Mouse (Mus musculus): Measurements from ENCODE around the gene Txnrd1. TPM values are rescaled to one million over a fixed set of nuclear protein-coding genes. Genes with fewer than 3 reads are reported as not detected.

The Txnrd1 gene
- polyA plus RNA-seq, 1 experiment = 50.9 TPM

- no peaks in the 10 kb centered on the region for H3K27me3 ChIP-seq (ENCODE audit: control insufficient read depth, insufficient read depth, low read length)
- no peak for DNase-seq
- no peaks in the 10 kb centered on the region for H3K4me1 ChIP-seq (ENCODE audit: control insufficient read depth, insufficient read depth, low read length)
- no peak for TF ChIP-seq POLR2A (IDR thresholded peaks at IDR 0.05; ENCODE audit: borderline replicate concordance, insufficient read depth, low read length)
- no peak for TF ChIP-seq CTCF (IDR thresholded peaks at IDR 0.05; ENCODE audit: borderline replicate concordance, insufficient read depth, low read depth, low read length)
- WGBS = 80% methylated on average over 14 of the region's 14 CpGs
- no peak overlapping the region for H3K27ac ChIP-seq (ENCODE audit: insufficient read depth, low read length)
- H3K4me3 ChIP-seq (replicated peaks; ENCODE audit: insufficient read depth, low read depth, low read length) = no peak overlapping the region
These were observed 10.5 kb upstream of the Txnrd1 start for GRCm38 (mm10) chr10:82823108-82823778.

- Histone ChIP-seq H3K4me3 (replicated peaks; ENCODE audit: insufficient read depth, low read depth, low read length) (no peak overlapping the region), H3K27ac (ENCODE audit: insufficient read depth, low read length) (no peak overlapping the region), H3K27me3 (ENCODE audit: control insufficient read depth, insufficient read depth, low read length) (no peaks in the 10 kb centered on the region), H3K4me1 (ENCODE audit: control insufficient read depth, insufficient read depth, low read length) (no peaks in the 10 kb centered on the region)
- TF ChIP-seq POLR2A (IDR thresholded peaks at IDR 0.05; ENCODE audit: borderline replicate concordance, insufficient read depth, low read length) = no peak
- TF ChIP-seq CTCF (IDR thresholded peaks at IDR 0.05; ENCODE audit: borderline replicate concordance, insufficient read depth, low read depth, low read length) = no peak
- 82% methylated on average over 5 of the region's 5 CpGs for WGBS
- no peak for DNase-seq
These were observed 10.0 kb upstream of the Txnrd1 start for GRCm38 (mm10) chr10:82823779-82824177.

GRCm38 (mm10) chr10:82824541-82824940 lies 9.2 kb upstream of the Txnrd1 start:
- DNase-seq = no peak
- Histone ChIP-seq H3K27me3 (ENCODE audit: control insufficient read depth, insufficient read depth, low read length) (no peaks in the 10 kb centered on the region), H3K27ac (ENCODE audit: insufficient read depth, low read length) (no peak overlapping the region), H3K4me1 (ENCODE audit: control insufficient read depth, insufficient read depth, low read length) (no peaks in the 10 kb centered on the region), H3K4me3 (replicated peaks; ENCODE audit: insufficient read depth, low read depth, low read length) (no peak overlapping the region)
- TF ChIP-seq CTCF (IDR thresholded peaks at IDR 0.05; ENCODE audit: borderline replicate concordance, insufficient read depth, low read depth, low read length) = no peak
- no peak for TF ChIP-seq POLR2A (IDR thresholded peaks at IDR 0.05; ENCODE audit: borderline replicate concordance, insufficient read depth, low read length)
- 55% methylated on average over 10 of the region's 10 CpGs for WGBS

- H3K4me1 ChIP-seq (ENCODE audit: control insufficient read depth, insufficient read depth, low read length) = no peaks in the 10 kb centered on the region
- H3K27me3 ChIP-seq (ENCODE audit: control insufficient read depth, insufficient read depth, low read length) = no peaks in the 10 kb centered on the region
- DNase-seq = no peak
These were observed 7.2 kb upstream of the Txnrd1 start for GRCm38 (mm10) chr10:82826516-82826915.

GRCm38 (mm10) chr10:82835898-82836297 lies 2.1 kb downstream of the Txnrd1 start:
- TF ChIP-seq CTCF (IDR thresholded peaks at IDR 0.05; ENCODE audit: borderline replicate concordance, insufficient read depth, low read depth, low read length) (no peak), POLR2A (IDR thresholded peaks at IDR 0.05; ENCODE audit: borderline replicate concordance, insufficient read depth, low read length) (no peak)
- H3K4me1 ChIP-seq (ENCODE audit: control insufficient read depth, insufficient read depth, low read length) = no peaks in the 10 kb centered on the region
- H3K4me3 ChIP-seq (replicated peaks; ENCODE audit: insufficient read depth, low read depth, low read length) = no peak overlapping the region
- H3K27ac ChIP-seq (ENCODE audit: insufficient read depth, low read length) = no peak overlapping the region
- no peak for DNase-seq
- 93% methylated on average over 3 of the region's 3 CpGs for whole genome bisulfite sequencing
- H3K27me3 ChIP-seq (ENCODE audit: control insufficient read depth, insufficient read depth, low read length) = no peaks in the 10 kb centered on the region

More at GRCm38 (mm10) chr10:82826516-82826915, 7.2 kb upstream of the Txnrd1 start:
- TF ChIP-seq POLR2A (IDR thresholded peaks at IDR 0.05; ENCODE audit: borderline replicate concordance, insufficient read depth, low read length) (no peak), CTCF (IDR thresholded peaks at IDR 0.05; ENCODE audit: borderline replicate concordance, insufficient read depth, low read depth, low read length) (no peak)
- 49% methylated on average over 6 of the region's 6 CpGs for WGBS
- Histone ChIP-seq H3K27ac (ENCODE audit: insufficient read depth, low read length) (no peak overlapping the region), H3K4me3 (replicated peaks; ENCODE audit: insufficient read depth, low read depth, low read length) (no peak overlapping the region)

GRCm38 (mm10) chr10:82838390-82838789 lies 4.6 kb downstream of the Txnrd1 start:
- no peaks in the 10 kb centered on the region for H3K27me3 ChIP-seq (ENCODE audit: control insufficient read depth, insufficient read depth, low read length)
- 89% methylated on average over 7 of the region's 7 CpGs for WGBS
- no peak overlapping the region for H3K4me3 ChIP-seq (replicated peaks; ENCODE audit: insufficient read depth, low read depth, low read length)
- H3K27ac ChIP-seq (ENCODE audit: insufficient read depth, low read length) = no peak overlapping the region
- DNase-seq = no peak
- no peak for TF ChIP-seq CTCF (IDR thresholded peaks at IDR 0.05; ENCODE audit: borderline replicate concordance, insufficient read depth, low read depth, low read length)
- no peak for TF ChIP-seq POLR2A (IDR thresholded peaks at IDR 0.05; ENCODE audit: borderline replicate concordance, insufficient read depth, low read length)
- no peaks in the 10 kb centered on the region for H3K4me1 ChIP-seq (ENCODE audit: control insufficient read depth, insufficient read depth, low read length)

- no peaks in the 10 kb centered on the region for H3K27me3 ChIP-seq (ENCODE audit: control insufficient read depth, insufficient read depth, low read length)
- no peak overlapping the region for H3K4me3 ChIP-seq (replicated peaks; ENCODE audit: insufficient read depth, low read depth, low read length)
- TF ChIP-seq CTCF (IDR thresholded peaks at IDR 0.05; ENCODE audit: borderline replicate concordance, insufficient read depth, low read depth, low read length) = no peak
- no peaks in the 10 kb centered on the region for H3K4me1 ChIP-seq (ENCODE audit: control insufficient read depth, insufficient read depth, low read length)
- 74% methylated on average over 6 of the region's 6 CpGs for WGBS
- no peak for DNase-seq
- H3K27ac ChIP-seq (ENCODE audit: insufficient read depth, low read length) = no peak overlapping the region
These were observed 10.3 kb downstream of the Txnrd1 start for GRCm38 (mm10) chr10:82844090-82844489.

- TF ChIP-seq CTCF (IDR thresholded peaks at IDR 0.05; ENCODE audit: borderline replicate concordance, insufficient read depth, low read depth, low read length) (no peak), POLR2A (IDR thresholded peaks at IDR 0.05; ENCODE audit: borderline replicate concordance, insufficient read depth, low read length) (no peak)
- DNase-seq = no peak
- H3K27me3 ChIP-seq (ENCODE audit: control insufficient read depth, insufficient read depth, low read length) = no peaks in the 10 kb centered on the region
- no peaks in the 10 kb centered on the region for H3K4me1 ChIP-seq (ENCODE audit: control insufficient read depth, insufficient read depth, low read length)
- no peak overlapping the region for H3K27ac ChIP-seq (ENCODE audit: insufficient read depth, low read length)
- 84% methylated on average over 8 of the region's 8 CpGs for WGBS
- no peak overlapping the region for H3K4me3 ChIP-seq (replicated peaks; ENCODE audit: insufficient read depth, low read depth, low read length)
These were observed 11.0 kb downstream of the Txnrd1 start for GRCm38 (mm10) chr10:82844731-82845130.

Measured in cerebellum, adult 2 months (tissue).